Mouse (Mus musculus) heart, adult 11 months (tissue): ENCODE results near the gene Sgpp2.

Experiments used
- DNase-seq: peaks from one replicate; pipeline ENCODE4 v3.0.0; 2022

Sgpp2 gene

GRCm38 (mm10) chr1:78409396-78409795, 99.3 kb downstream of the Sgpp2 start:
- peak; percentile 74 for DNase-seq

GRCm38 (mm10) chr1:78412668-78413067, 102.5 kb downstream of the Sgpp2 start:
- DNase-seq = no peak

- DNase-seq = peak; percentile 73
These were observed 104.3 kb downstream of the Sgpp2 start for GRCm38 (mm10) chr1:78414421-78414820.

GRCm38 (mm10) chr1:78417154-78417911, 107.2 kb downstream of the Sgpp2 start:
- peak; percentile 70 for DNase-seq

- peak; percentile 89 for DNase-seq
These were observed 109.4 kb downstream of the Sgpp2 start for GRCm38 (mm10) chr1:78419593-78419992.

- DNase-seq = peak; percentile 51
These were observed 110.1 kb downstream of the Sgpp2 start for GRCm38 (mm10) chr1:78420271-78420670.

GRCm38 (mm10) chr1:78421749-78422148, 111.6 kb downstream of the Sgpp2 start:
- DNase-seq = peak; percentile 81

GRCm38 (mm10) chr1:78422576-78422975, 112.4 kb downstream of the Sgpp2 start:
- DNase-seq = no peak

- DNase-seq = peak; percentile 73
These were observed 114.7 kb downstream of the Sgpp2 start for GRCm38 (mm10) chr1:78424848-78425247.

- DNase-seq = no peak
These were observed 115.2 kb downstream of the Sgpp2 start for GRCm38 (mm10) chr1:78425309-78425708.

GRCm38 (mm10) chr1:78425793-78426700, 115.9 kb downstream of the Sgpp2 start:
- DNase-seq = peak; percentile 94

GRCm38 (mm10) chr1:78426841-78427240, 116.7 kb downstream of the Sgpp2 start:
- peak; percentile 80 for DNase-seq

- peak; percentile 74 for DNase-seq
These were observed 118.7 kb downstream of the Sgpp2 start for GRCm38 (mm10) chr1:78428851-78429250.

- DNase-seq = peak; percentile 53
These were observed 123.3 kb downstream of the Sgpp2 start for GRCm38 (mm10) chr1:78433472-78433871.

GRCm38 (mm10) chr1:78435967-78436366, 125.8 kb downstream of the Sgpp2 start:
- peak; percentile 54 for DNase-seq

GRCm38 (mm10) chr1:78436445-78436844, 126.3 kb downstream of the Sgpp2 start:
- no peak for DNase-seq

GRCm38 (mm10) chr1:78437150-78437549, 127.0 kb downstream of the Sgpp2 start:
- DNase-seq = peak; percentile 77

- DNase-seq = peak; percentile 45
These were observed 130.6 kb downstream of the Sgpp2 start for GRCm38 (mm10) chr1:78440716-78441115.

GRCm38 (mm10) chr1:78443056-78443455, 132.9 kb downstream of the Sgpp2 start:
- DNase-seq = peak; percentile 52

- no peak for DNase-seq
These were observed 136.1 kb downstream of the Sgpp2 start for GRCm38 (mm10) chr1:78446232-78446631.

GRCm38 (mm10) chr1:78446742-78447141, 136.6 kb downstream of the Sgpp2 start:
- DNase-seq = peak; percentile 64

- peak; percentile 5 for DNase-seq
These were observed 137.9 kb downstream of the Sgpp2 start for GRCm38 (mm10) chr1:78448091-78448490.

- DNase-seq = peak; percentile 73
These were observed 141.1 kb downstream of the Sgpp2 start for GRCm38 (mm10) chr1:78451070-78451854.
